Mouse (Mus musculus): Measurements from ENCODE around the gene Jmjd1c. TPM values are rescaled to one million over a fixed set of nuclear protein-coding genes. Genes with fewer than 3 reads are reported as not detected.
A peak's percentile ranks its signal among the peaks of the same experiment; 100 is the strongest.

Gene Jmjd1c
- polyA plus RNA-seq, 1 experiment from 2014 or later, result 35.1 TPM

DNA sequence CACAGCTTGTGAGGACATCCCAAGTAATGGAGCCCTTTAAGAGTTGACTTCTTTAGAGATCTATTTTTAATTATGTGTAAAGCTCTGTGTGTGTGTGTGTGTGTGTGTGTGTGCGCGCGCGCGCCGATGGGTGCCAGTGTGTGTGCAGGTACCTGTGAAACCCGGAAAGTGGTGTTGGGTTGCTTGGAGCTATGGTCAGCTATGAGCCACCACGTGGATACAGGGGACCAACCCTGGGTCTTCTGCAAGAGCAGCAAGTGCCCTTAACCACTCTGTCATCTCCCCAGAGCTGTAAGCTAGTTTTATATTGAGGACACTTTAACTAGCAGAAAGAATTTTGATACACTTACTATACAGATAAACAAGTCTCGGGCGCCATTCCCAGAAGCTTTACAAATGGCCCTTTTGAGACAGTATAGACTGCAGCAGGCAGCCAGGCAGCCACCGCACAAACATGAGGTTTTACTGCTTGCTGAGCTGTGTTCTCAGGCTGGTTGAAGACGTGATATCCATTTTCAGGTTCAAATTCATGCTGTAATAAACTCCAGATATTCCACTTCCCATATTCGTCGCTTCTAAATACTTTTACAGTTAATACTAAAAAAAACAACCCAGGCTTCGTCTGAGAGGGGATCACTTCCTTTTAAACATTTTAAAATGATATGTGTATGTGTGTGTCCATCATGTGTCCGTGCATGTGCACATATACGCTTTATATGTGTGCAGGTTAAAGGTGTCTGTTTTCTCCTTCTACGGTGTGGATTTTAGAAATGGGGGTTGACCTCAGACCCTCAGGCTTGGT lies 14.5 kb upstream of the Jmjd1c start:
- no peak for ATAC-seq
- no peak for DNase-seq (ENCODE audit: low spot score)
- no peak overlapping the region for H3K4me3 ChIP-seq (ENCODE audit: low read depth, low read length)
- H3K9me3 ChIP-seq (replicated peaks; ENCODE audit: control insufficient read depth, low read length), result no peaks in the 10 kb centered on the region
- H3K36me3 ChIP-seq (ENCODE audit: control insufficient read depth, insufficient read depth, low read length), result no peaks in the 10 kb centered on the region
- no peak overlapping the region for H3K9ac ChIP-seq (ENCODE audit: low read length)
- peaks cover 8% of the 10 kb centered on the region for H3K4me1 ChIP-seq (ENCODE audit: control insufficient read depth, insufficient read depth, low read length)
- WGBS, result 89% methylated on average over 18 of the region's 18 CpGs
- no peak overlapping the region for H3K4me2 ChIP-seq (ENCODE audit: low read length)
- H3K27ac ChIP-seq (ENCODE audit: low read depth, low read length), result no peak overlapping the region
- no peaks in the 10 kb centered on the region for H3K27me3 ChIP-seq (replicated peaks; ENCODE audit: control insufficient read depth, insufficient read depth, low read length)

- ATAC-seq (no peak), DNase-seq (ENCODE audit: low spot score) (no peak)
- 86% methylated on average over 4 of the region's 4 CpGs for WGBS
- H3K4me2 ChIP-seq (ENCODE audit: low read length), result no peak overlapping the region
- no peak overlapping the region for H3K4me3 ChIP-seq (ENCODE audit: low read depth, low read length)
- H3K9me3 ChIP-seq (replicated peaks; ENCODE audit: control insufficient read depth, low read length), result no peaks in the 10 kb centered on the region
- H3K27ac ChIP-seq (ENCODE audit: low read depth, low read length), result no peak overlapping the region
- H3K36me3 ChIP-seq (ENCODE audit: control insufficient read depth, insufficient read depth, low read length), result no peaks in the 10 kb centered on the region
- H3K9ac ChIP-seq (ENCODE audit: low read length), result no peak overlapping the region
- H3K4me1 ChIP-seq (ENCODE audit: control insufficient read depth, insufficient read depth, low read length), result peaks cover 6% of the 10 kb centered on the region
- no peaks in the 10 kb centered on the region for H3K27me3 ChIP-seq (replicated peaks; ENCODE audit: control insufficient read depth, insufficient read depth, low read length)
Measured at GRCm38 (mm10) chr10:67082531-67082930, 13.4 kb upstream of the Jmjd1c start.

- no peak for DNase-seq (ENCODE audit: low spot score)
- ATAC-seq, result no peak
- WGBS, result 86% methylated on average over 10 of the region's 10 CpGs
- H3K36me3 ChIP-seq (ENCODE audit: control insufficient read depth, insufficient read depth, low read length), result no peaks in the 10 kb centered on the region
- H3K9ac ChIP-seq (ENCODE audit: low read length), result no peak overlapping the region
- no peaks in the 10 kb centered on the region for H3K27me3 ChIP-seq (replicated peaks; ENCODE audit: control insufficient read depth, insufficient read depth, low read length)
- no peak overlapping the region for H3K27ac ChIP-seq (ENCODE audit: low read depth, low read length)
- H3K4me2 ChIP-seq (ENCODE audit: low read length), result no peak overlapping the region
- peaks cover 5% of the 10 kb centered on the region for H3K4me1 ChIP-seq (ENCODE audit: control insufficient read depth, insufficient read depth, low read length)
- no peak overlapping the region for H3K4me3 ChIP-seq (ENCODE audit: low read depth, low read length)
- H3K9me3 ChIP-seq (replicated peaks; ENCODE audit: control insufficient read depth, low read length), result no peaks in the 10 kb centered on the region
Measured at GRCm38 (mm10) chr10:67083446-67084166, 12.3 kb upstream of the Jmjd1c start.

GRCm38 (mm10) chr10:67085124-67085523 lies 10.8 kb upstream of the Jmjd1c start:
- no peak overlapping the region for H3K4me3 ChIP-seq (ENCODE audit: low read depth, low read length)
- no peak for DNase-seq (ENCODE audit: low spot score)
- WGBS, result 62% methylated on average over 10 of the region's 10 CpGs
- no peaks in the 10 kb centered on the region for H3K27me3 ChIP-seq (replicated peaks; ENCODE audit: control insufficient read depth, insufficient read depth, low read length)
- H3K36me3 ChIP-seq (ENCODE audit: control insufficient read depth, insufficient read depth, low read length), result no peaks in the 10 kb centered on the region
- no peak overlapping the region for H3K9ac ChIP-seq (ENCODE audit: low read length)
- peak; percentile 72; the same call in 1 of the 2 replicates for ATAC-seq
- no peak overlapping the region; the same call in 1 of the 2 replicates for H3K27ac ChIP-seq (ENCODE audit: low read depth, low read length)
- H3K9me3 ChIP-seq (replicated peaks; ENCODE audit: control insufficient read depth, low read length), result no peaks in the 10 kb centered on the region
- H3K4me1 ChIP-seq (ENCODE audit: control insufficient read depth, insufficient read depth, low read length), result no peaks in the 10 kb centered on the region
- H3K4me2 ChIP-seq (ENCODE audit: low read length), result no peak overlapping the region

DNA sequence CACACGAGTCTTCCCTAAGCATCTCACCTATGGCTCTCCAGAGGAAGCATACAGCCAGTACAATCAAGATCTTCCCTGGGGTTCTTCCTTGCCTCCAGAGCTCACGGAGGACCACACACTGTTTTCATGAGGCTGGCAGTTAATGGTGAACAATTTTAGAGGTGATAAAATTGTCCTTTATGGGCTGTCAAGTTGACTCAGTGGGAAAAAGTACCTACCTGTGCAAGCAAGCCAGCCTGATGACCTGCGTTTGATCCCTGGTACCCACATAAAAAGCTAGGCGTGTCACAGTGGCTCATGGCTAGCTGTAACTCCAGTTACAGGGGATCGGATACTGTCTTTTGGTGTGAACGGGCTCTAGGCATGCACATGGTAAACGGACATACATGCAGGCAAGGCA lies 10.0 kb upstream of the Jmjd1c start:
- H3K4me1 ChIP-seq (ENCODE audit: control insufficient read depth, insufficient read depth, low read length), result no peaks in the 10 kb centered on the region
- no peaks in the 10 kb centered on the region for H3K36me3 ChIP-seq (ENCODE audit: control insufficient read depth, insufficient read depth, low read length)
- WGBS, result 88% methylated on average over 7 of the region's 7 CpGs
- ATAC-seq, result no peak
- H3K9ac ChIP-seq (ENCODE audit: low read length), result no peak overlapping the region
- no peak overlapping the region for H3K27ac ChIP-seq (ENCODE audit: low read depth, low read length)
- H3K27me3 ChIP-seq (replicated peaks; ENCODE audit: control insufficient read depth, insufficient read depth, low read length), result no peaks in the 10 kb centered on the region
- no peak overlapping the region for H3K4me2 ChIP-seq (ENCODE audit: low read length)
- no peaks in the 10 kb centered on the region for H3K9me3 ChIP-seq (replicated peaks; ENCODE audit: control insufficient read depth, low read length)
- DNase-seq (ENCODE audit: low spot score), result no peak
- no peak overlapping the region for H3K4me3 ChIP-seq (ENCODE audit: low read depth, low read length)

DNA sequence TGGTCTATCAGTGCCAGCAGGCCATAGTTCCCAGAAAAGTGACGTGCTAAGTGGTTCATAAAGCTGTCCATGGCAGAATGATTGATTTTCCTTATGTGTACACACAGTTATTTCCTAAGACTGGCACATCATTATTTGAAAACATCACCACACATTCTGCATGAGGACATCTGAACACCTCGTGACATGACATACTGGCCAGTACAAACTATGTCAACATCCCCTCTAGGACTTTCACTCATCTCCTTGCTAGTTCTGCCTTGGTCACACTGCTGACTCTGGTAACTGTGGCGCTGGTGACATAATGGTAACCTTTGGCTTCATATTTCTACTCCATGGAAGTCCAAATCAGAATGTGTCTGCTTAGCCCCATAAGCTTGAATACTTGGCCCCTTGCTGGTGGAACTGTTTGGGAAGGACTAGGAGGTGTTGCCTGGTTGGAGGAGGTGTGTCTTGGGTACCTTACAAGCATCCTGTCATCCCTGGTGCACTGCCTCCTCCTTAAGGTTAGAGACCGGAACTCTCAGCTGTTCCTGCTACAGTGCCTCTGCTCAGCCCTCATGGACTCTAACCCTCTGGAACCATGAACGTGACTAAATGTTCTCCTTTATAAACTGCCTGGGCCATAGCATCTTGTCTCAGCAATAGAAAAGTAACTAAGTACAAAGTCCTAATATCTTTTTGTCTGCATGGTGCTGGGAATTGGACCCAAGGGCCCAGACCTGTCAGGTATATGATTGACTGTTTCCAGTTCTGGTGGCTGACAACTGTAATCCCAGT lies 8.3 kb upstream of the Jmjd1c start:
- 95% methylated on average over 5 of the region's 5 CpGs for WGBS
- H3K4me3 ChIP-seq (ENCODE audit: low read depth, low read length), result no peak overlapping the region
- H3K4me2 ChIP-seq (ENCODE audit: low read length), result no peak overlapping the region
- H3K4me1 ChIP-seq (ENCODE audit: control insufficient read depth, insufficient read depth, low read length), result no peaks in the 10 kb centered on the region
- no peaks in the 10 kb centered on the region for H3K27me3 ChIP-seq (replicated peaks; ENCODE audit: control insufficient read depth, insufficient read depth, low read length)
- no peaks in the 10 kb centered on the region for H3K36me3 ChIP-seq (ENCODE audit: control insufficient read depth, insufficient read depth, low read length)
- no peak for ATAC-seq
- no peak overlapping the region for H3K27ac ChIP-seq (ENCODE audit: low read depth, low read length)
- H3K9me3 ChIP-seq (replicated peaks; ENCODE audit: control insufficient read depth, low read length), result no peaks in the 10 kb centered on the region
- no peak for DNase-seq (ENCODE audit: low spot score)
- no peak overlapping the region for H3K9ac ChIP-seq (ENCODE audit: low read length)

DNA sequence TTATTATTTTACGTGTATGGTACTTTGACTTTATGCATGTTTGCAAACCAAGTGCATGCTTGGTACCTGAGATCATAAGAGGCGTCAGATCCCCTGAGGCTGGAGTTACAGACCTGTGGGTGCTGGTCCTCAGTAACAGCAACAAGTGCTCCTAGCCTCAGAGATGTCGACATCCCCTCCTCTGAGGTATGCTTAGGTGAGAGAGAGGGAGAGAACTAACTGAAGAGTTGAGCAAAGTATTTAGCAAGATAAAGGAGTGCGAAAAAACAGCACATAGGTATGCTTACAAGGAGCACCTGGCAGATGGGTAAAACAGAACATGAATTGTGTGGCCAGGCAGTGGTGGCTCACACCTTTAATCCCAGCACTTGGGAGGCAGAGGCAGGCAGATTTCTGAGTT lies 5.3 kb upstream of the Jmjd1c start:
- no peak overlapping the region for H3K4me3 ChIP-seq (ENCODE audit: low read depth, low read length)
- no peaks in the 10 kb centered on the region for H3K9me3 ChIP-seq (replicated peaks; ENCODE audit: control insufficient read depth, low read length)
- no peak for DNase-seq (ENCODE audit: low spot score)
- H3K4me1 ChIP-seq (ENCODE audit: control insufficient read depth, insufficient read depth, low read length), result no peaks in the 10 kb centered on the region
- no peaks in the 10 kb centered on the region for H3K27me3 ChIP-seq (replicated peaks; ENCODE audit: control insufficient read depth, insufficient read depth, low read length)
- 0 out of 2 replicates have a peak, but pooled peaks cover 2% of the 10 kb centered on the region for H3K36me3 ChIP-seq (ENCODE audit: control insufficient read depth, insufficient read depth, low read length)
- WGBS, result 96% methylated on average over 4 of the region's 4 CpGs
- no peak overlapping the region for H3K27ac ChIP-seq (ENCODE audit: low read depth, low read length)
- no peak for ATAC-seq
- H3K9ac ChIP-seq (ENCODE audit: low read length), result no peak overlapping the region
- no peak overlapping the region for H3K4me2 ChIP-seq (ENCODE audit: low read length)

- Histone ChIP-seq H3K9me3 (replicated peaks; ENCODE audit: control insufficient read depth, low read length) (no peaks in the 10 kb centered on the region), H3K27ac (ENCODE audit: low read depth, low read length) (no peak overlapping the region), H3K36me3 (ENCODE audit: control insufficient read depth, insufficient read depth, low read length) (0 out of 2 replicates have a peak, but pooled peaks cover 2% of the 10 kb centered on the region), H3K4me1 (ENCODE audit: control insufficient read depth, insufficient read depth, low read length) (peaks cover 21% of the 10 kb centered on the region), H3K27me3 (replicated peaks; ENCODE audit: control insufficient read depth, insufficient read depth, low read length) (no peaks in the 10 kb centered on the region), H3K4me2 (ENCODE audit: low read length) (peak overlapping the region; percentile 53; the same call in 1 of the 2 replicates), H3K4me3 (ENCODE audit: low read depth, low read length) (no peak overlapping the region), H3K9ac (ENCODE audit: low read length) (no peak overlapping the region)
- ATAC-seq, result no peak
- DNase-seq (ENCODE audit: low spot score), result no peak
- WGBS, result 89% methylated on average over 7 of the region's 7 CpGs
Measured at GRCm38 (mm10) chr10:67094922-67095321, 1.0 kb upstream of the Jmjd1c start.
